Comparison of ENCODE assay signal across 10 mouse cellular contexts in the genomic region with DNA sequence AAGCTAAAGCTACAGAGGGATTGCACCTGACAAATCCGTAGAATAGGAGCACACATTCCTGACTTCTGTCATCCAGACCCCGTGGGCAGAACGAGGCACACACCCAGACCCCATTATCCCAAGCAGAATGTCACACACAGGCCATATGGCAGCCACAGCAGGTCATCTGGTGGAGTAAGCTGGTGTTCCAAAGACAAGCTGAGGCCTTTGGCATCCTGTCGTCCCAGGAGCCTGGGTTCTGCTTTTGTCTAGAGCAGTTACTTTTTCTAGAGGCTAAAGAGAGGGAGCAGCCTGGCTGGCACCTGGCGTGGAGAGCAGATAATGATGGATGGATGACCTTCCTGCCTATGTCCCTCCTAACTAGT.
DNase-seq lines count a peak whose midpoint lies in the region; ATAC-seq and TF ChIP-seq lines count a peak whose summit lies in the region.
"Had no signal": no experiment of that assay in that cellular context is flagged by ENCODE, and none has a peak within 500 bp of the region (broad histone marks: within the 10 kb centered on the region; RNA-seq: fewer than 3 reads in every experiment).

No protein-coding gene starts in this region.

- 15% methylated on average over 5 of the region's 5 CpGs for WGBS in neural tube, embryonic 12.5 days
- 51% methylated on average over 5 of the region's 5 CpGs for WGBS in liver, postnatal 0 days (ENCODE audit: insufficient replicate concordance)

- no peaks in the 10 kb centered on the region for H3K36me3 ChIP-seq in neural tube, embryonic 12.5 days
- H3K36me3 ChIP-seq in liver, postnatal 0 days (replicated peaks; ENCODE audit: insufficient read depth, low read length), result no peaks in the 10 kb centered on the region
- H3K36me3 ChIP-seq: intestine, embryonic 15.5 days had no signal

- H3K4me1 ChIP-seq in neural tube, embryonic 12.5 days, result peaks cover 30% of the 10 kb centered on the region
- H3K4me1 ChIP-seq in liver, postnatal 0 days (ENCODE audit: insufficient read depth), result no peaks in the 10 kb centered on the region

- peak; percentile 37 for DNase-seq in layer of hippocampus, adult 9-11 months
- no peak for DNase-seq in layer of hippocampus, adult 18-20 months (ENCODE audit: low spot score in 2 of 2)
- DNase-seq in cerebellum, adult 11-12 months, result peak; percentile 96
- peak; percentile 92 to 94 for DNase-seq in cerebellum, postnatal 36 days
- no peak for DNase-seq in frontal cortex, postnatal 10 days (ENCODE audit: low spot score in 2 of 2)
- DNase-seq in liver, postnatal 0 days, result no peak
- DNase-seq: thymus, adult 18-20 months had no signal

- no peak for TF ChIP-seq EP300 in liver, postnatal 0 days (IDR thresholded peaks at IDR 0.05; ENCODE audit: low read depth)

- TF ChIP-seq CTCF in liver, postnatal 0 days (IDR thresholded peaks at IDR 0.05; ENCODE audit: low read depth), result no peak

- ATAC-seq in neural tube, embryonic 12.5 days (ENCODE audit: low FRiP score, low read depth), result peak; percentile 35; the same call in 1 of the 2 replicates
- no peak for ATAC-seq in liver, postnatal 0 days
- ATAC-seq: activated CD4-positive, CD25-positive, alpha-beta regulatory T cell, adult 4 months; intestine, embryonic 15.5 days had no signal

- no peak overlapping the region for H3K4me2 ChIP-seq in neural tube, embryonic 12.5 days (replicated peaks)
- H3K4me2 ChIP-seq in liver, postnatal 0 days (ENCODE audit: low read depth, low read length), result no peak overlapping the region
- H3K4me2 ChIP-seq: intestine, embryonic 15.5 days had no signal

- H3K4me3 ChIP-seq in neural tube, embryonic 12.5 days, result no peak overlapping the region
- no peak overlapping the region for H3K4me3 ChIP-seq in liver, postnatal 0 days (ENCODE audit: low read depth, low read length)
- H3K4me3 ChIP-seq: intestine, embryonic 15.5 days had no signal

- no peaks in the 10 kb centered on the region for H3K27me3 ChIP-seq in neural tube, embryonic 12.5 days (replicated peaks)
- H3K27me3 ChIP-seq in liver, postnatal 0 days (ENCODE audit: insufficient read depth, low read length), result no peaks in the 10 kb centered on the region
- H3K27me3 ChIP-seq: intestine, embryonic 15.5 days had no signal

- H3K9ac ChIP-seq in neural tube, embryonic 12.5 days, result no peak overlapping the region
- H3K9ac ChIP-seq in liver, postnatal 0 days (replicated peaks), result no peak overlapping the region
- H3K9ac ChIP-seq: intestine, embryonic 15.5 days had no signal

- no peaks in the 10 kb centered on the region for H3K9me3 ChIP-seq in neural tube, embryonic 12.5 days
- H3K9me3 ChIP-seq in liver, postnatal 0 days (ENCODE audit: low read length), result no peaks in the 10 kb centered on the region
- H3K9me3 ChIP-seq: intestine, embryonic 15.5 days had no signal

- H3K27ac ChIP-seq in neural tube, embryonic 12.5 days, result no peak overlapping the region
- no peak overlapping the region for H3K27ac ChIP-seq in liver, postnatal 0 days (ENCODE audit: low read depth)
- H3K27ac ChIP-seq: intestine, embryonic 15.5 days had no signal

Comparison
In these comparisons a context has a peak if more than half of its experiments do, and no peak if none do; other contexts are left out.
1. DNase-seq: peak in layer of hippocampus, adult 9-11 months (single experiment), cerebellum, adult 11-12 months (single experiment) and cerebellum, postnatal 36 days (2 of 2); none in layer of hippocampus, adult 18-20 months (0 of 2), frontal cortex, postnatal 10 days (0 of 2) and liver, postnatal 0 days (single experiment).